Mouse (Mus musculus) heart, adult 2 months (tissue): Measurements from ENCODE around the gene Pigg.

Experiments used
- CTCF ChIP-seq: fragments of 200-600 bp; IDR thresholded peaks from 2 replicates; pipeline ENCODE4 v1.8.1; 2022; ENCODE audit warnings: antibody characterized with exemption, mild to moderate bottlenecking, moderate library complexity
- POLR2A ChIP-seq: fragments of 200-500 bp; IDR thresholded peaks from 2 replicates; pipeline ENCODE4 v1.6.1; 2011; ENCODE audit warnings: mild to moderate bottlenecking, low read depth, low read length, control low read depth; ENCODE audit not compliant: insufficient read depth

GRCm38 (mm10) chr5:108389744-108390143 is 77.3 kb downstream of the Pigg start:
- TF ChIP-seq CTCF: no peak
- no peak for TF ChIP-seq POLR2A
